Mouse (Mus musculus) cerebellum, adult 11-12 months (tissue): ENCODE data around the gene Ak5.
"Not testable (repeated sequence)": the region's sequence is repeated elsewhere in the genome, so short reads cannot be mapped to it uniquely, and the experiment has no call there.

Experiments used
- DNase-seq: peaks from one replicate; pipeline ENCODE4 v3.0.0; 2022

Ak5 gene

DNA sequence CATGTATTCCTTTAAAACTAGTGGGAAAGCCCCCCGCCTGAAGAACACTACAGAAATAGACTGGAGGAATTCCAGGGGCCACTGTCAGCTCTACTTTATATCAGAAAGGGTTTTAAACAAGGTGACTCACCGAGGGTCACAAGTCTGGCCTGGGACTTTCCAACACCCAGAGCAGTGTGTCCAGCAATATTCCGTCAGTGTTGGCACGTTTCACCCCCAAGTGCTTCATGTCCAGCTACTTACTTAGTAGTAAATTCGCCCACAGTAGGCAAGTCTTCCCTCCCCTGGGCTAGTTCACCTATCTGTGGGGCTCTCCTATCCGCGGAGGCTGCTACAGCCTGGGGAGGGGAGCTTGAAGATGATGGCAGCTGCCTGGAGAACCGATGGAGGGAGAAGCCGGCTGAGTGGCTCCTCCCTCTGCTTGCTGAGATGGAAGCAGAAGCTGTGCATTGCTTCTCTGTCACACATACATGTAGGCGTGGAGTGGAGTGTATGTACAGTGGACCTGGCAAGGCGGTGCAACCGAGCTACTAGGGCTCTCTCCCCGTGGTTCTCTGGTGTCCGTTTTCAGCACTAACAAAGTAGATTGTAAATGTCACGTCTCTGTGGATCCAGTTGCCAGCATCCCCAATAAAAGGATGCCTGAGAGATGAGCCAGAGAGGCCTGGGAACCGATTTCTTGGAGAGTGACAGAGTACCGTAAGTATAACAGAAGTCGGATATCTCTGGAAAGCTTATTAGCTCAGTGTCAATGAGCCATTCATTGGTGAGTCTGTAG lies 198.5 kb downstream of the Ak5 start:
- no peak for DNase-seq

GRCm38 (mm10) chr3:152468569-152469041 lies 199.6 kb downstream of the Ak5 start:
- DNase-seq, result no peak

DNA sequence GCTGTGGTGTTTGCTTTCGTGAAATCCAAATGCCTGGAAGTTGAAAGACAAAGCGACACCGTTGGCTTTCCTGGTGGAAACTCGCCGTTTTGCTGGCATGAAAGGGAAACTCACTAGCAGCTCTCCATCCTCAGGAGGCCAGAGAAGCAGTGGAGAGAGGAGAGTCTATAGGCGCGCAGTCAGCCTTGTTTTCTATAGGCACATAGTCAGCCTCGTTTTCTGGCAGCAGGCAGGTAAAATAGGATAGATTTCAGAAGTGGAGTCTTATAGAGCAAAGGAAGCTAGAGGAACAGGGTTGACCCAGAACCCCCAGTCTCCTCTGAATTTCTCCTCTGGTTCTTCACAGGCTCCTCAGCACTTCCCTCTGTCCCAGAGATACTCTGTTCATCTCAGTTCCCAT lies 200.1 kb downstream of the Ak5 start:
- no peak for DNase-seq

GRCm38 (mm10) chr3:152467312-152467711 lies 200.8 kb downstream of the Ak5 start:
- DNase-seq, result no peak

DNA sequence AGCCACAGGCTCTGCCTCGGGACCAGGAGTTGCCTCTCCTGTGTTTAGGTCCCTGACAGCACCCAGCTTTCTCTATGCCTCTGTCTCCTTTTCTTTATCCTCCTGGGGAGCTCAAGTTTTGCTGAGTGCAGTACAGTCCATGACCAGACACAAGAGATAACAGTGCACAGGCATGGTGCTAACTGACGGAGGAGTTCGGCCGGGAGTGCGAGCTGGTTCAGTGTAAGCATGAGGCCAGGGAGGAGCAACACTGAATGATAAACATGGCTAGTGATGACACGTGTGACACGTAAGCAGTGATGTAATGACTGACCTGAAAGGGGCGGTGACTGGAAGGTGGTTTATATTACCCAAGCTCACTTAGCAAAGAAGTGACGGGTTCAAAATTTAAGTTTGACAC lies 201.3 kb downstream of the Ak5 start:
- no peak for DNase-seq

DNA sequence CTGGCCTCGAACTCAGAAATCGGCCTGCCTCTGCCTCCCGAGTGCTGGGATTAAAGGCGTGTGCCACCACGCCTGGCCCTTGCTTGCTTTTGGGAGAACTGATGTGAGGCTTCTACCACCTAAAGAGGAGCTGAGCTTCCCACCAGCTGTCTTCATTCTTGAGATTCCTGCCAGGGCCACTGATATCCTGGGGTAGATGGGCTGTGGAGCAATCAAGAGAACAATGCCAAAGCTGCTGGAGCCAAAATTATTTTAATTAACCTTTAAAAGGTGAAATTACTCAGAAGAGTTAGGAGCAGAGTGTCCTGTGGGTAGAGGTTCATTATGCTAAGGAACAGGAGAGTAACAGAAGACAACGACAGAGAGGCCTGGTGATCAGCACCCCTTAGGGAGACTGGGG lies 202.8 kb downstream of the Ak5 start:
- DNase-seq, result no peak

- no peak for DNase-seq
These were observed 203.7 kb downstream of the Ak5 start for GRCm38 (mm10) chr3:152464462-152464861.

GRCm38 (mm10) chr3:152462900-152463299 lies 205.3 kb downstream of the Ak5 start:
- no peak for DNase-seq

DNA sequence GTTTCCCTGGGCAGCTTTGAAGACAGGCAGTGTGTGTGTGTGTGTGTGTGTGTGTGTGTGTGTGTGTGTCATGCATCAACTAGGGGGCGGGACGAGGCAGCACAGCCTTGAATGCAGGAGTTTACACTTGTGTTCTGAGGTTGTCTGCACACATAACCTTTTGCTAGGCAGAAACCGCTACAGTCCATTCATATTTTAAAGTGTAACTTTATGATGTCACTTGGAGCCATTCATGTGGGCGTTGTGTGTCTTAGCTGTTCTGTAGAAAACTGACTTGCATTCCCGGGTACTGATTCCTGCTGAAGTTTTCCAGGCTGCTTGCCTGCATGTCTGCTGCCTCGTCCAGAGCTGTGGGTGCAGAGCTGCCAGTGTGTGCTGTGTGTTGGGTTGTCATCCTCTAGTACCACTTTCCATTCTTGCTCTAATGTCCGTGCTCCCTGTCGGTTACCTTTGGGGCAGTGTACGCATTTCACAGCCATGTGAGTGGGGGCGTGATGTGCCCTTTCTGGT lies 206.1 kb downstream of the Ak5 start:
- no peak for DNase-seq

- no peak for DNase-seq
These were observed 207.4 kb downstream of the Ak5 start for GRCm38 (mm10) chr3:152460802-152461201.

DNA sequence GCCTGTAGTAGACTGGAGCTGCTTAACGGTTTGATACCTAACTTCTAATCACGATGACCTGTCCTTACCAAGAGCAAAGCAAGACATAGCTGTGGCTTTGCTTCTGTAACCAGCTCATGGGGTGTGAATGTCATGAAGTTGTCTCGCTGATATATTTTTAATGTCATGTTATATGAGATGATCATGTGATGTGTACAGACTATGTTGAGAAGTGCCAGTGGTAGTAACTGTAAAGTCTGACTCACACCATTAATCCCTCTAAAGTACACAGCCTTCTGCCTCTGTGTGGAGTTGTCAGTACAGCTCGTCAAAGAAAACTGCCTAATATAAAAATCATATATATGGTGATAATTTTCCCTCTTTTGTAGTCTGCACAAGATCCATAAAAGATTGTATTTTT lies 209.3 kb downstream of the Ak5 start:
- DNase-seq, result not testable (repeated sequence)

DNA sequence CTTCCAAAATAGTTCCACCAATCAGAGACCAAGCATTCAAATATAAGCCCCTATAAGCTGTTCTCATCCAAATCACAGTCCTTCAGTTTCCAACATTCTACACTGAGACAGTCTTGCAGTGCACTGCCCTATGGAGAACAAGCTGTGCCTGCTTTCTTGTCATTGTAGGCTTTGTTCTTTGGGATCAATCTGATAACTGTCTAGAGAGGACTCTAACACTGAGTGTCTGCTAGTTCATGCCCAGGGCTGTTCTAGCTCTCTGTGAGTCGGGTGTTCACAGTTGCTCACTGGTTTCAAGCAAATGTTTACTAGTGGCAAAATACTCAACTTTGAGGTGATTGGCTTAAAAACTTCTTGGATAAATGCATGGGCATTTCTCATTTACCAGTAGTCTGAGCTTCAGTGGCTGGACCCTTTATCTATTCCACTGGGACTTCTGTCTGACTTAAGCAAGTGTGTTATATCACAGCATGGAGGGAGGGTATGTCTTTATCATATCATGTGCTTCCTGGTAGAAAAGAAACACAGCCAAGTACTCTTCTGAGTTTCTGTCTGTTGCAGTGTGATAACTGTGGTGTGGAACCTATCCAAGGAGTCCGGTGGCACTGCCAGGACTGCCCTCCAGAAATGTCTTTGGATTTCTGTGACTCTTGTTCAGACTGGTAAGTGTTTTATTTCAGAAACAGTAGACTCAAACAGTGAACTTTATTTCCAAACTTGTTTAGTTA lies 210.7 kb downstream of the Ak5 start:
- no peak for DNase-seq

GRCm38 (mm10) chr3:152453163-152453562 lies 215.0 kb downstream of the Ak5 start:
- DNase-seq, result no peak

- DNase-seq, result no peak
These were observed 221.2 kb downstream of the Ak5 start for GRCm38 (mm10) chr3:152446966-152447365.

- no peak for DNase-seq
These were observed 224.0 kb downstream of the Ak5 start for GRCm38 (mm10) chr3:152444114-152444513.

DNA sequence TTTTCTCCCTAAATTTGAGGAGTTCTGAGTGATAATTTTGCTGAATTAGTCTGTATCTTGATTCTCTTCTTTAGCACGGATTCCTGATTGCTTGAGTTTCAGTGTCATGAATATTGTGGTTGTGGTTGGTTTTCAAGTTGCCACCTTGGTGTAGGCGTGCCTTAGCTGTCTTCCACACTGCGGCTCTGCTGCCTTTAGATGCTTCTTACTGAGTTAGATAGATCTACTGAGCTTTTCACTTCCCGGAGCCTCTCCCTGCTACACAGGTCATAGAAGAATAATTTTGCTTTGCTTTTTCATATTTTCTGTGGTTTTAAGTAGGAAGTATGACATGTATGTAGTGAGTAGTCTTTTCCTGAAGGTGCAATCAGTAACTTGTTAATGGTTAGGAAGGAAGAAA lies 225.4 kb downstream of the Ak5 start:
- DNase-seq, result no peak

DNA sequence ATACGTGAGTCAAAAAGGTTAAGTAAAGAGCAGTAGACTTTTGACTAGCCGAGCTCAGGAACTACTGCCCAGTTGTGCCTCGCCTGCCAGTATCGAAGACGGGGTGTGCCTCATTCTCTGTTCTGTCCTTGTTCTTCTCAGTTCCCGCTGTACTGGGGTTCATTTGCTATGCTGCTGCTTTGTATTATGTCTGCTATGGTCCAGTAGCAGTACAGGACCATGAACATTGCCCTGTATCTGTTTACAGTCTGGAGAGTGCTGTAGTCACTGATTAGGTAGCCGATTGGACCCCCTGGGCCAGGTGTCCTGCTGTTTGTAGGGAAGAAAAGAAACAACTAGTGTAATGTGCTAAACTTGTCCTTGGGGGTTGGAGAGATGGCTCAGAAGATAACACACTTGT lies 230.1 kb downstream of the Ak5 start:
- DNase-seq, result no peak

- DNase-seq, result no peak
These were observed 232.6 kb downstream of the Ak5 start for GRCm38 (mm10) chr3:152435590-152435989.

- DNase-seq, result no peak
These were observed 235.5 kb downstream of the Ak5 start for GRCm38 (mm10) chr3:152432677-152433076.

- no peak for DNase-seq
These were observed 239.2 kb downstream of the Ak5 start for GRCm38 (mm10) chr3:152428925-152429324.
